Mouse (Mus musculus): ENCODE results near the gene Rara.

GRCm38 (mm10) chr11:98999243-98999642 is 71.6 kb downstream of the Rara start:
- TF ChIP-seq CTCF (IDR thresholded peaks at IDR 0.05; ENCODE audit: borderline replicate concordance, insufficient read depth, low read length) (no peak), POLR2A (IDR thresholded peaks at IDR 0.05; ENCODE audit: low read depth, low read length) (no peak)
